Mouse (Mus musculus): ENCODE data around the gene 2610008E11Rik. TPM values are rescaled to one million over a fixed set of nuclear protein-coding genes. Genes with fewer than 3 reads are reported as not detected.
"Not testable (repeated sequence)": the region's sequence is repeated elsewhere in the genome, so short reads cannot be mapped to it uniquely, and the experiment has no call there.

Gene 2610008E11Rik
- 29.1 and 35.7 TPM in 2 replicates for polyA plus RNA-seq (2016; fragmentation: Nextera tagmentation; extraction: Ambion mirVana)

DNA sequence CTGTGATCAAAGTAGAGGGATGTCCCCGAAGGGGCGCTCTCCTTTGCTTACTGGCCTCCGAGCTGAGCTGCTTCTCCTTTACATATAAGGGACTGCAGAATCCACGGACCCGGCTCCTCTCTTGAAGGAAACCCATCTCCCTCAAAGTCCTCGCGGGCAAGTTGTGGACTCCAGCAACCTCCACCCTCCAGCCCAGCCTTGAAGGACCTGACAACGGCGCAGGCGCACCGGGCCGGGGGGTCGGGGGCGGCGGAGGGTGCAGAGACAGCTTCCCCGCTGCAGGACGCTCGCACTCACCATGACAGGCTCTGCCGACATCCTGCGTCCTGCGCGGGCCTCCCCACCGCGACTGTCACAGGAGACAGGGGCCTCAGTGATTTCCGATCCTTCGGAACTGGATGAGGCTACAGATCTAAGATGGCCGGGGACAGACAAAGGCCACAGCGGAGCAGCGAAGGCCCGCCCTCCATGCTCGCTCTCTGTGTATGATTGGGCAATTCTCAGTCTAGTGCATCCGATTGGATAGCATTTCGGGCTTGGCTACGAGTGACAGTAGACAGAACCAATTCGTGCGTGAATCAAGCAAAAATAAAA is at the start of gene 2610008E11Rik:
Gene 2610008E11Rik, minus strand, starts transcription at position 440 of the 594 bp plus-strand sequence.
- peak; percentile 92 for DNase-seq (ENCODE audit: low spot score)
- peak within 1 kb of the TSS; percentile 89 for H3K4me3 ChIP-seq
- H3K36me3 ChIP-seq = peaks cover 25% of the 10 kb centered on the region
- peak within 1 kb of the TSS; percentile 97 for H3K27ac ChIP-seq (replicated peaks)
- WGBS = under 1% methylated on average over 35 of the region's 36 CpGs
- H3K9me3 ChIP-seq (replicated peaks) = no peaks in the 10 kb centered on the region
- no peaks in the 10 kb centered on the region for H3K27me3 ChIP-seq (ENCODE audit: low read depth, poor library complexity, severe bottlenecking)
- H3K4me1 ChIP-seq = peaks cover 18% of the 10 kb centered on the region

DNA sequence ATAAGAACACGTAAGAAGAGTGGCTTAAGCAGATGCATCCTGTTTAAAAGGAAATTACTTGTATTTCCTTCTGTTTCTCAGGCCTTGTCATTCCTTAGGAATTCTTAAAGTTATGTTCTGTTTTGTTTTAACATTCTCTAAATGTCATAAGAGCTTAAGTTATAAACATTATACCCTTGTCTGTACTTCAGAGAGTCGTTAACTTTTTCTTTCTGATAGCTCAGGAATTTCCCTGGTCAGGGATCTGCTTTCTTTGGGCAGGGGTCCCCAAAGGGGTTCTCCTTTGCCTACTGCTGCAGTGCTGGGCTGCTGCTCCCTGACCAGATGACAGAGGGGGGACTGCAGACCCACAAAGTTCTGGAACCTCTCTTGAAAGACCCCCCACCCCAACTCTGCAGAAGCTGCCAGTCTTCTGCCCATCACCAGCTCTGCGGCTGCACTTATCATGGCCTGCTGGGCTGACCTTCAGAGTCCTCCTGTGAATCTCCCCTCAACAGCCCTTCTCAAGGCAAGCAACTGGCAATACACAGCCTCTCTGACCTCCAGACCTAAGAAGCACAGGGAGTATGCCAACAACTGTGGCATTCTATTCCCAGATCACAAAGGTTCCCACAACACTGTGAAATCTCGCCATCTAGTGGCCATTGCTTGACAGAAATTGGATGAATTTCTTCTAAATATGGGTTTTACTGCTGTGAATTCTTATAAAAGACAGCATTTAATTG is 18.9 kb upstream of the 2610008E11Rik start:
- Histone ChIP-seq H3K27ac (replicated peaks) (no peak overlapping the region), H3K4me1 (peaks cover 3% of the 10 kb centered on the region), H3K4me3 (no peak overlapping the region), H3K36me3 (no peaks in the 10 kb centered on the region), H3K9me3 (replicated peaks) (no peaks in the 10 kb centered on the region), H3K27me3 (ENCODE audit: low read depth, poor library complexity, severe bottlenecking) (no peaks in the 10 kb centered on the region)
- 55% methylated on average over 4 of the region's 4 CpGs for WGBS
- DNase-seq (ENCODE audit: low spot score) = peak; percentile 44

DNA sequence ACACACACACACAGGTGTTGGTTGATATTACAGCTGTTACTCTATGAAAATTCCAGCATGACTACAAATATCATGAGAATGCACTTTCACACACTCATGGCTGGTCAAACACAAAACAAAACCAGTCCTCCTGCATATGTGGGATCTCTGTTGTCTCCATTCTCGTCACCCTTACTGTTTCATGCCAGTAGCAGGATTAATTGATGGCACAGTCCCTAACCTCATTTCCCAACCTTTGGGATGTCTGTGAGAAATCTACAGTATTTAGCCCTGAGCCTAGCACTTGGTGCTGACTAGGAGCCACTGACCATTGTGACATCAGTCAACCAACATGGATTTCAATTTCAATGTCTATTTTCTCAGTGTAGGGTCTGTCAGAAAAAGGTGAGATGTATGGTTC is 17.7 kb upstream of the 2610008E11Rik start:
- Histone ChIP-seq H3K4me1 (peaks cover 3% of the 10 kb centered on the region), H3K4me3 (no peak overlapping the region), H3K36me3 (no peaks in the 10 kb centered on the region), H3K27ac (replicated peaks) (no peak overlapping the region), H3K27me3 (ENCODE audit: low read depth, poor library complexity, severe bottlenecking) (no peaks in the 10 kb centered on the region), H3K9me3 (replicated peaks) (no peaks in the 10 kb centered on the region)
- 68% methylated on average over 1 of the region's 1 CpGs for WGBS
- DNase-seq (ENCODE audit: low spot score) = no peak

DNA sequence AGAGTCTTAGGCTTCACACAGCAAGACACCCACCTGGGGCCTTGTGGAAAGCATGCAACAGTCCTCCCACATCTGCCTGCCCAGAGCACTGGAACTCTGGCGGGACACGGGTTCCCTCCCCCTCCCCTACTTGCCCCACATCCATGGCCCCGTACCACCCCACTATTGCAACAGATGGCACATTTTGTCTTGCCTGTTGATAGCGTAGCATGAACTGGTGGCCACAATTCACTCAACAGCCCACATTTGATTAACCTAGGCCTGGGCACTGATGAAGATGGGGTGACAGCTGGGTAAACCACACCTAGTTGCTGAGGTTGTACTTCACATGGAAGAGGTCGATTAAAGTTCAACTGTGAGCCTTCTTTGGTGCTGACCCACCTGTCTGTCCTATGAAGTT is 13.1 kb upstream of the 2610008E11Rik start:
- Histone ChIP-seq H3K4me1 (peaks cover 4% of the 10 kb centered on the region; the same call in 1 of the 2 replicates), H3K27me3 (ENCODE audit: low read depth, poor library complexity, severe bottlenecking) (no peaks in the 10 kb centered on the region), H3K4me3 (no peak overlapping the region), H3K9me3 (replicated peaks) (no peaks in the 10 kb centered on the region), H3K27ac (replicated peaks) (no peak overlapping the region), H3K36me3 (no peaks in the 10 kb centered on the region)
- DNase-seq (ENCODE audit: low spot score) = no peak
- 95% methylated on average over 5 of the region's 5 CpGs for WGBS

DNA sequence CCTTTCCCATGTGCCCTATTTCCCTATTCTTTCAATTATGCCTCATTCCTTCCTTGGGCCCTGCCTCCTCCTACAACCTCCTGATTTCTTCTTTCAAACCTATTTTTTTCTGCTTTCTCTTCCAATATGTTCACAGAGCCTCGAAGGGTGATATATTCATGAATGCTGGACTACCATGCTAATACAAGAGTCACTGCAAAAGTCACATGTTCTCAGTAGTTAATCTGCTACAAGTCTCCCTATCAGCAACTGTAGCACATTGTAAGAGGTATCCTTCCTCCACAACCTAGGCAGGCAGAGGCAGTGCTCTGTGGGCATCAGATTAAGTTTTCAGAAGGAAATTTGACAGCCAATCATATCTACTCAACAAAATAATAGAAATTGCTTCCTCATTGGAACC is 11.8 kb upstream of the 2610008E11Rik start:
- no peak for DNase-seq (ENCODE audit: low spot score)
- Histone ChIP-seq H3K36me3 (no peaks in the 10 kb centered on the region), H3K4me1 (peaks cover 4% of the 10 kb centered on the region; the same call in 1 of the 2 replicates), H3K27me3 (ENCODE audit: low read depth, poor library complexity, severe bottlenecking) (no peaks in the 10 kb centered on the region), H3K9me3 (replicated peaks) (no peaks in the 10 kb centered on the region), H3K27ac (replicated peaks) (no peak overlapping the region), H3K4me3 (no peak overlapping the region)
- WGBS = 80% methylated on average over 1 of the region's 1 CpGs

DNA sequence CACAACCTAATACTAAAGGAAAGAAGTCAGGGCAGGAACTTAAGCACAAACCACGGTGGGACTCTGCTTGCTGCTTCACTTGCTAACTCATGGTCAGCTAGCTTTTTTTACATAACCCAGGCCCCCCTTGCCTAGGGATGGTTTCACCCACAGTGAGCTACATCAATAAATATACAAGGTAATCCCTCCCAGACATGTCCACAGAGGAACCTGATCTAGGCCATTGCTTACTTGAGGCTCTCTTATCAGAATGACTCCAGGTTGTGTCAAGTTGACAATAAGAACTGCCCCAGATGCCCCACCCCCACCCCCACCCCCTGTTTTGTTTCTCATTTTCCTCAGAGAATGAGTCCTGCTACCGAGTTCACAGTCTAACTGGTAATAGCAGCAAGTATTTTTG is 10.1 kb upstream of the 2610008E11Rik start:
- H3K9me3 ChIP-seq (replicated peaks) = no peaks in the 10 kb centered on the region
- H3K27ac ChIP-seq (replicated peaks) = no peak overlapping the region
- no peak overlapping the region for H3K4me3 ChIP-seq
- H3K36me3 ChIP-seq = no peaks in the 10 kb centered on the region
- no peak for DNase-seq (ENCODE audit: low spot score)
- H3K4me1 ChIP-seq = peaks cover 4% of the 10 kb centered on the region; the same call in 1 of the 2 replicates
- no peaks in the 10 kb centered on the region for H3K27me3 ChIP-seq (ENCODE audit: low read depth, poor library complexity, severe bottlenecking)
- WGBS = 79% methylated on average over 2 of the region's 2 CpGs

DNA sequence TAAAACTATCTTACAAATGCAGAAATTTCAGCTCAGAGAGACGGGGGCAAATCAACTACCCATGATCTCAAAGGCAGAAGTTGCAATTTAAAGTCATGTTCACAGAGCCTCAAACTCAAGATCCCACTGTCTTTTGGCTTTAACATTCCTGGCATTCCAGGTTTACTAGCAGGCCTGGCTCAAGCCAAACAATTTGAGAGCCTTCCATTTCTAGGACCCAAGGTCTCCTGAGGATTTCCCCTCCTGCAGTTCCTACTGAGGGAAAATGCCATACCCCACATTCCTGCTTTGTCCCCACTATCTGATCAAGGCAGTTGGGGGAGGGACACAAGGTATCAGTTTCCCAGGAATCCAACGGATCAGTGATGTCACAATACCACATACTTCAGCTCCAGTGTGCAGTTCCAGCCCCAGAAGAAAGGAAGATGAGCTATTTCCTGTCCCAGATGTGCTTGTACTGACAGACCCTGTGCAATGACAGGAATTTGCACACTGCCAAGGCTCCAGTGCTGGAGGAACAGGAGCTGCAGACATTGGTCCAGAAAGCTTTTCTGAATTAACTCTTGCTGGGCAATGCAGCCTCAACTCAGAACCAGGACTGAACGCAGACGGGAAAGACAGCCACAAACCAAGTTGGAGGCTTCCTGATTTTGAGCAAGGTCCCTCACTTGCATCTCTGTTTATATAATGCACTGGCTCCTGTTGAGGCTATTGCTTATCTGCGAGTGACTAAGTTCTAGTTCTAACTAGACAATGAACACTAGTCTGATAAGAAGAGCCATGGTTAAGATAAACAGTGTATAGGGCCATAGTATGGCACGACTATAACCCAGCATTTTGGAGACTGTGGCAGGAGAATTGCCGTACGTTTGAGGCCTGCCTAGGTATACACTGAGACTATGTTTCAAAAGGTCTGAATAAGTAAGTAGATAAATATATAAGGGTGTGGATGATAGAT is 9.2 kb upstream of the 2610008E11Rik start:
- no peak overlapping the region for H3K27ac ChIP-seq (replicated peaks)
- DNase-seq (ENCODE audit: low spot score) = peak; percentile 19
- H3K4me3 ChIP-seq = no peak overlapping the region
- no peaks in the 10 kb centered on the region for H3K9me3 ChIP-seq (replicated peaks)
- H3K27me3 ChIP-seq (ENCODE audit: low read depth, poor library complexity, severe bottlenecking) = no peaks in the 10 kb centered on the region
- 72% methylated on average over 8 of the region's 8 CpGs for WGBS
- peaks cover 4% of the 10 kb centered on the region; the same call in 1 of the 2 replicates for H3K4me1 ChIP-seq
- H3K36me3 ChIP-seq = no peaks in the 10 kb centered on the region

DNA sequence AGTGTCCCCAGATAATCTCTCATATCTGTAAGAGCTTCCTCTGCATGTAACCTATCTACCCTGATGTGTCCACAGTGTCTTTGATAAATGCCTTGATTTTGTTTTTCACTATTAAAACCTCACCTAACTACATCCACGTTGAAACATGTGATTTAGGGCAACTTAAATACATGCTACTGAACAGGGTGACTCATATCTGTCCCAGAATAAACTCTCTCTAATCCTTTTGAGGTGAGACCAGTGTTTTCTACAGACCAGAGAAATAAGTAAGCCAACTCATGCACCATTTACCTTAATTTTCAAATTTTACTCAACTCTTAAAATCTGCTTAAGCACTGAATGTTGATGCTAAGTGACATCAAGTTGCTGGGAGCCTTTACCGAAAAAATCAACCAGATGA is 694 bp downstream of the 2610008E11Rik start:
- peaks cover 31% of the 10 kb centered on the region for H3K36me3 ChIP-seq
- H3K4me1 ChIP-seq = peaks cover 18% of the 10 kb centered on the region
- WGBS = 24% methylated on average over 2 of the region's 2 CpGs
- H3K27me3 ChIP-seq (ENCODE audit: low read depth, poor library complexity, severe bottlenecking) = no peaks in the 10 kb centered on the region
- no peaks in the 10 kb centered on the region for H3K9me3 ChIP-seq (replicated peaks)
- peak overlapping the region; percentile 97 for H3K27ac ChIP-seq (replicated peaks)
- DNase-seq (ENCODE audit: low spot score) = no peak
- peak overlapping the region; percentile 89 for H3K4me3 ChIP-seq

DNA sequence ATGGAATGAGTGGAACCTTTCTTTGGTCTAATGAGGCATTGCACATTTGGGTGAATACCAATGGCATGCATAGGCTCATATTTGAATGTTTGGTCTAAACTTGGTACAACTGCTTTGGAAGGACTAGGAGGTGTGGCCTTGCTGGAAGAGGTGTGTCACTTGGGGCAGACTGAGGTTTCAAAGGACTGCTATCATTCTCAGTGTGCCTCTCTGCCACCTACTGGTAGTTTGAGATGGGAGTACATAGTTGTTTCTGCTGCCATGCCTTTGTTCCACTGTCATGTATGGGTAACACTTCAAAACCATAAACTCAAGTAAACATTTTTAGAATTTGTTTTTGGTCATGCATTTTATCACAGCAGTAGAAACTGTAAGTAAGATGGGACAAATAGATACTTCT is 5.7 kb downstream of the 2610008E11Rik start:
- Histone ChIP-seq H3K27me3 (ENCODE audit: low read depth, poor library complexity, severe bottlenecking) (no peaks in the 10 kb centered on the region), H3K36me3 (peaks cover 80% of the 10 kb centered on the region), H3K4me3 (no peak overlapping the region), H3K9me3 (replicated peaks) (peaks cover 10% of the 10 kb centered on the region; the same call in 1 of the 2 replicates), H3K4me1 (peaks cover 17% of the 10 kb centered on the region), H3K27ac (replicated peaks) (no peak overlapping the region)
- no peak for DNase-seq (ENCODE audit: low spot score)

DNA sequence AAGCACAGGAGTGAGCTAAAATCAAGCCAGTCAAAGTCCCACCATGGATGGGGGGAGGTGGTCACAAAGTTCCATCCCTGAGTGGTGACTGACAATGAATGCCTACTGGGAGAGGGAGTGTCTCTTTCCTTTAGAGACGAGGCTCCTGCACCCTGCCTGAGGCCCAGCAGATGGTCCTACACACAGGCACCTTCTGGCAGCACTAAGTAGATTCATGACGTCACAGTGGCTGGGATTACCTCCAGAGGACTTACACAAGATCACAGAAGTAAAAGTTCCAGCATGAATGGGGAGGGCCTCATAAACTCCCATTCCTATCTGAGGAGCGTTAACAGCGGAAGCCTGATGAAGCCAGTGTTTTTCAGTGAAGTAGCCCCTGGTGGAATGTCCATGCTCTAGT is 8.4 kb downstream of the 2610008E11Rik start:
- Histone ChIP-seq H3K27me3 (ENCODE audit: low read depth, poor library complexity, severe bottlenecking) (no peaks in the 10 kb centered on the region), H3K27ac (replicated peaks) (no peak overlapping the region), H3K4me1 (no peaks in the 10 kb centered on the region), H3K9me3 (replicated peaks) (peaks cover 10% of the 10 kb centered on the region; the same call in 1 of the 2 replicates), H3K36me3 (peaks cover 78% of the 10 kb centered on the region), H3K4me3 (no peak overlapping the region)
- DNase-seq (ENCODE audit: low spot score) = no peak
- 69% methylated on average over 4 of the region's 4 CpGs for WGBS

DNA sequence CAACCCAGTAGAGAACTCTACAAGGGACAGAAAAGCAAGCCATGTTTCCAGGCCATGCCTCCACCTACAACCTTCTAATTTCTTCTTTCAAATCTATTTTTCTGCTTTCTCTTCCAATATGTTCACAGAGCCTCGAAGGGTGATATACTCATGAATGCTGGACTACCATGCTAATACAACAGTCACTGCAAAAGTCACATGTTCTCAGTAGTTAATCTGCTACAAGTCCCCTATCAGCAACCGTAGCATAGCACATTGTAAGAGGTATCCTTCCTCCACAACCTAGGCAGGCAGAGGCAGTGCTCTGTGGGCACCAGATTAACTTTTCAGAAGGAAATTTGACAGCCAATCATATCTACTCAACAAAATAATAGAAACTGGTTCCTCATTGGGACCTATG is 10.8 kb downstream of the 2610008E11Rik start:
- H3K4me1 ChIP-seq = no peaks in the 10 kb centered on the region
- no peak for DNase-seq (ENCODE audit: low spot score)
- H3K4me3 ChIP-seq = no peak overlapping the region
- H3K27me3 ChIP-seq (ENCODE audit: low read depth, poor library complexity, severe bottlenecking) = no peaks in the 10 kb centered on the region
- whole genome bisulfite sequencing = 95% methylated on average over 2 of the region's 2 CpGs
- peaks cover 10% of the 10 kb centered on the region; the same call in 1 of the 2 replicates for H3K9me3 ChIP-seq (replicated peaks)
- H3K36me3 ChIP-seq = peaks cover 54% of the 10 kb centered on the region
- H3K27ac ChIP-seq (replicated peaks) = no peak overlapping the region

DNA sequence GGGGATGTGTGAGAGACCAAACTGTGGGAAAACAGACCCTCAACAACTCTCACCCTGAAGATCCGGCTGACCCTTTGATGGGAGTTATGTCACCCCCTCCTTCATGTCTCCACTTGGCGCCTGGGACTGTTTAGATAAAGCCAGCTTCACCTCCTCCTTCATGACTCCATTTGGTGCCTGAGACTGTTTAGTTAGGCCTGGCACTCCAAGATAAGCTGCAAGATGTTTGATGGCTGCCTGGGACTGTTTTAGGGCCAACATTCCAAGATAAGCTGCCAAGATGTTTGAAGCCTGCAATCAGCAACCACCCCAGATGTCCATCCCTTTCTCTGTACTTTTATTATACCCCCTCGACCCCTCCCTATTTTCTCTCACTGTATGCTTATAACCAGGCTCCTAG is 40.0 kb downstream of the 2610008E11Rik start:
- H3K27me3 ChIP-seq (ENCODE audit: low read depth, poor library complexity, severe bottlenecking); H3K27ac ChIP-seq (replicated peaks); DNase-seq (ENCODE audit: low spot score); H3K4me3 ChIP-seq; H3K4me1 ChIP-seq: not testable (repeated sequence)
- Histone ChIP-seq H3K9me3 (replicated peaks) (peaks cover 41% of the 10 kb centered on the region), H3K36me3 (peaks cover 62% of the 10 kb centered on the region)
- 90% methylated on average over 3 of the region's 3 CpGs for WGBS
